Mouse (Mus musculus): Measurements from ENCODE around the gene Polr2i. TPM values are rescaled to one million over a fixed set of nuclear protein-coding genes. Genes with fewer than 3 reads are reported as not detected.

Polr2i gene
- polyA plus RNA-seq, 1 experiment from 2014 or later = 103 TPM

GRCm38 (mm10) chr7:30217277-30217676 lies 14.5 kb upstream of the Polr2i start:
- no peak overlapping the region for H3K4me2 ChIP-seq (ENCODE audit: low read depth, low read length)
- H3K27me3 ChIP-seq (replicated peaks; ENCODE audit: control insufficient read depth, insufficient read depth, low read length) = no peaks in the 10 kb centered on the region
- no peaks in the 10 kb centered on the region for H3K36me3 ChIP-seq (ENCODE audit: control insufficient read depth, insufficient read depth, low read length)
- peaks cover 11% of the 10 kb centered on the region for H3K4me1 ChIP-seq (ENCODE audit: control insufficient read depth, insufficient read depth, low read length)
- 72% methylated on average over 2 of the region's 2 CpGs for WGBS
- no peaks in the 10 kb centered on the region for H3K9me3 ChIP-seq (ENCODE audit: control insufficient read depth, low read length)
- H3K4me3 ChIP-seq (ENCODE audit: low read length) = no peak overlapping the region
- H3K9ac ChIP-seq (ENCODE audit: low read depth, low read length) = no peak overlapping the region
- H3K27ac ChIP-seq (ENCODE audit: low read length) = no peak overlapping the region
- ATAC-seq = peak; percentile 8; the same call in 1 of the 2 replicates

- Histone ChIP-seq H3K4me1 (ENCODE audit: control insufficient read depth, insufficient read depth, low read length) (peaks cover 11% of the 10 kb centered on the region), H3K9me3 (ENCODE audit: control insufficient read depth, low read length) (no peaks in the 10 kb centered on the region), H3K4me2 (ENCODE audit: low read depth, low read length) (peak overlapping the region; percentile 96), H3K36me3 (ENCODE audit: control insufficient read depth, insufficient read depth, low read length) (peaks cover 5% of the 10 kb centered on the region; the same call in 1 of the 2 replicates), H3K4me3 (ENCODE audit: low read length) (peak overlapping the region; percentile 55), H3K27me3 (replicated peaks; ENCODE audit: control insufficient read depth, insufficient read depth, low read length) (no peaks in the 10 kb centered on the region), H3K9ac (ENCODE audit: low read depth, low read length) (peak overlapping the region; percentile 72), H3K27ac (ENCODE audit: low read length) (peak overlapping the region; percentile 23; the same call in 1 of the 2 replicates)
- ATAC-seq = peak; percentile 67
- 3% methylated on average over 16 of the region's 16 CpGs for WGBS
Measured at GRCm38 (mm10) chr7:30219293-30220007, 12.3 kb upstream of the Polr2i start.

GRCm38 (mm10) chr7:30220008-30220356 lies 11.8 kb upstream of the Polr2i start:
- H3K4me1 ChIP-seq (ENCODE audit: control insufficient read depth, insufficient read depth, low read length) = peaks cover 11% of the 10 kb centered on the region
- H3K9ac ChIP-seq (ENCODE audit: low read depth, low read length) = peak overlapping the region; percentile 72
- H3K4me3 ChIP-seq (ENCODE audit: low read length) = peak overlapping the region; percentile 55
- peaks cover 7% of the 10 kb centered on the region; the same call in 1 of the 2 replicates for H3K36me3 ChIP-seq (ENCODE audit: control insufficient read depth, insufficient read depth, low read length)
- no peaks in the 10 kb centered on the region for H3K27me3 ChIP-seq (replicated peaks; ENCODE audit: control insufficient read depth, insufficient read depth, low read length)
- H3K27ac ChIP-seq (ENCODE audit: low read length) = no peak overlapping the region
- peak; percentile 34; the same call in 1 of the 2 replicates for ATAC-seq
- WGBS = 21% methylated on average over 11 of the region's 11 CpGs
- H3K4me2 ChIP-seq (ENCODE audit: low read depth, low read length) = peak overlapping the region; percentile 96
- no peaks in the 10 kb centered on the region for H3K9me3 ChIP-seq (ENCODE audit: control insufficient read depth, low read length)

GRCm38 (mm10) chr7:30221433-30221832 lies 10.3 kb upstream of the Polr2i start:
- Histone ChIP-seq H3K4me1 (ENCODE audit: control insufficient read depth, insufficient read depth, low read length) (peaks cover 9% of the 10 kb centered on the region), H3K27ac (ENCODE audit: low read length) (no peak overlapping the region), H3K27me3 (replicated peaks; ENCODE audit: control insufficient read depth, insufficient read depth, low read length) (no peaks in the 10 kb centered on the region), H3K9me3 (ENCODE audit: control insufficient read depth, low read length) (no peaks in the 10 kb centered on the region), H3K4me2 (ENCODE audit: low read depth, low read length) (no peak overlapping the region), H3K4me3 (ENCODE audit: low read length) (no peak overlapping the region), H3K36me3 (ENCODE audit: control insufficient read depth, insufficient read depth, low read length) (peaks cover 12% of the 10 kb centered on the region; the same call in 1 of the 2 replicates), H3K9ac (ENCODE audit: low read depth, low read length) (no peak overlapping the region)
- ATAC-seq = no peak
- 78% methylated on average over 3 of the region's 3 CpGs for WGBS

- H3K4me1 ChIP-seq (ENCODE audit: control insufficient read depth, insufficient read depth, low read length) = peaks cover 6% of the 10 kb centered on the region
- ATAC-seq = no peak
- no peak overlapping the region for H3K9ac ChIP-seq (ENCODE audit: low read depth, low read length)
- no peak overlapping the region for H3K4me2 ChIP-seq (ENCODE audit: low read depth, low read length)
- H3K36me3 ChIP-seq (ENCODE audit: control insufficient read depth, insufficient read depth, low read length) = peaks cover 17% of the 10 kb centered on the region
- no peak overlapping the region for H3K27ac ChIP-seq (ENCODE audit: low read length)
- no peak overlapping the region for H3K4me3 ChIP-seq (ENCODE audit: low read length)
- no peaks in the 10 kb centered on the region for H3K27me3 ChIP-seq (replicated peaks; ENCODE audit: control insufficient read depth, insufficient read depth, low read length)
- no peaks in the 10 kb centered on the region for H3K9me3 ChIP-seq (ENCODE audit: control insufficient read depth, low read length)
- WGBS = 95% methylated on average over 5 of the region's 5 CpGs
Measured at GRCm38 (mm10) chr7:30222205-30222604, 9.5 kb upstream of the Polr2i start.

- Histone ChIP-seq H3K4me1 (ENCODE audit: control insufficient read depth, insufficient read depth, low read length) (peaks cover 3% of the 10 kb centered on the region), H3K36me3 (ENCODE audit: control insufficient read depth, insufficient read depth, low read length) (peaks cover 17% of the 10 kb centered on the region), H3K27me3 (replicated peaks; ENCODE audit: control insufficient read depth, insufficient read depth, low read length) (no peaks in the 10 kb centered on the region), H3K4me2 (ENCODE audit: low read depth, low read length) (no peak overlapping the region), H3K9me3 (ENCODE audit: control insufficient read depth, low read length) (no peaks in the 10 kb centered on the region), H3K4me3 (ENCODE audit: low read length) (no peak overlapping the region), H3K27ac (ENCODE audit: low read length) (no peak overlapping the region), H3K9ac (ENCODE audit: low read depth, low read length) (no peak overlapping the region)
- ATAC-seq = no peak
- 90% methylated on average over 12 of the region's 12 CpGs for WGBS
Measured at GRCm38 (mm10) chr7:30224206-30224605, 7.5 kb upstream of the Polr2i start.

GRCm38 (mm10) chr7:30231328-30231668 lies 450 bp upstream of the Polr2i start:
- Histone ChIP-seq H3K9ac (ENCODE audit: low read depth, low read length) (peak overlapping the region; percentile 71), H3K9me3 (ENCODE audit: control insufficient read depth, low read length) (no peaks in the 10 kb centered on the region), H3K27me3 (replicated peaks; ENCODE audit: control insufficient read depth, insufficient read depth, low read length) (no peaks in the 10 kb centered on the region), H3K27ac (ENCODE audit: low read length) (no peak overlapping the region), H3K4me1 (ENCODE audit: control insufficient read depth, insufficient read depth, low read length) (peaks cover 9% of the 10 kb centered on the region), H3K4me2 (ENCODE audit: low read depth, low read length) (peak overlapping the region; percentile 84), H3K36me3 (ENCODE audit: control insufficient read depth, insufficient read depth, low read length) (peaks cover 7% of the 10 kb centered on the region; the same call in 1 of the 2 replicates), H3K4me3 (ENCODE audit: low read length) (peak overlapping the region; percentile 72)
- no peak for ATAC-seq
- WGBS = under 1% methylated on average over 16 of the region's 16 CpGs

- WGBS = 4% methylated on average over 24 of the region's 24 CpGs
- Histone ChIP-seq H3K36me3 (ENCODE audit: control insufficient read depth, insufficient read depth, low read length) (peaks cover 3% of the 10 kb centered on the region; the same call in 1 of the 2 replicates), H3K9ac (ENCODE audit: low read depth, low read length) (peak overlapping the region; percentile 77), H3K4me2 (ENCODE audit: low read depth, low read length) (peak overlapping the region; percentile 75), H3K27ac (ENCODE audit: low read length) (peak overlapping the region; percentile 62), H3K27me3 (replicated peaks; ENCODE audit: control insufficient read depth, insufficient read depth, low read length) (no peaks in the 10 kb centered on the region), H3K4me1 (ENCODE audit: control insufficient read depth, insufficient read depth, low read length) (peaks cover 9% of the 10 kb centered on the region), H3K9me3 (ENCODE audit: control insufficient read depth, low read length) (no peaks in the 10 kb centered on the region), H3K4me3 (ENCODE audit: low read length) (peak overlapping the region; percentile 72)
- peak; percentile 28 for ATAC-seq
Measured at GRCm38 (mm10) chr7:30232631-30233148, 942 bp downstream of the Polr2i start.

- Histone ChIP-seq H3K4me2 (ENCODE audit: low read depth, low read length) (no peak overlapping the region), H3K36me3 (ENCODE audit: control insufficient read depth, insufficient read depth, low read length) (peaks cover 3% of the 10 kb centered on the region; the same call in 1 of the 2 replicates), H3K27ac (ENCODE audit: low read length) (no peak overlapping the region), H3K4me3 (ENCODE audit: low read length) (no peak overlapping the region), H3K4me1 (ENCODE audit: control insufficient read depth, insufficient read depth, low read length) (peaks cover 9% of the 10 kb centered on the region), H3K9ac (ENCODE audit: low read depth, low read length) (no peak overlapping the region), H3K9me3 (ENCODE audit: control insufficient read depth, low read length) (no peaks in the 10 kb centered on the region), H3K27me3 (replicated peaks; ENCODE audit: control insufficient read depth, insufficient read depth, low read length) (no peaks in the 10 kb centered on the region)
- ATAC-seq = no peak
- WGBS = 87% methylated on average over 20 of the region's 20 CpGs
Measured at GRCm38 (mm10) chr7:30233387-30233786, 1.6 kb downstream of the Polr2i start.
